Mouse (Mus musculus) skeletal muscle tissue, adult 2 months (tissue): Measurements from ENCODE around the gene March7.

Experiments
- DNase-seq: peaks from one replicate; pipeline ENCODE4 v3.0.0-alpha.2; 2012; ENCODE audit warnings: low read depth, low spot score

March7 gene

GRCm38 (mm10) chr2:60214683-60215082 is 5.0 kb downstream of the March7 start:
- DNase-seq: no peak

- DNase-seq: no peak
These were observed 7.0 kb downstream of the March7 start for GRCm38 (mm10) chr2:60216547-60217153.

- DNase-seq: no peak
These were observed 7.9 kb downstream of the March7 start for GRCm38 (mm10) chr2:60217620-60218019.

GRCm38 (mm10) chr2:60221236-60221635 is 11.5 kb downstream of the March7 start:
- DNase-seq: no peak

- DNase-seq: no peak
These were observed 12.3 kb downstream of the March7 start for GRCm38 (mm10) chr2:60221954-60222353.

- no peak for DNase-seq
These were observed 13.8 kb downstream of the March7 start for GRCm38 (mm10) chr2:60223489-60223888.

- no peak for DNase-seq
These were observed 18.8 kb downstream of the March7 start for GRCm38 (mm10) chr2:60228470-60228869.

- DNase-seq: no peak
These were observed 20.7 kb downstream of the March7 start for GRCm38 (mm10) chr2:60230361-60230760.

- no peak for DNase-seq
These were observed 23.5 kb downstream of the March7 start for GRCm38 (mm10) chr2:60233147-60233546.

GRCm38 (mm10) chr2:60234506-60234905 is 24.8 kb downstream of the March7 start:
- no peak for DNase-seq

GRCm38 (mm10) chr2:60252782-60253181 is 43.1 kb downstream of the March7 start:
- DNase-seq: no peak

GRCm38 (mm10) chr2:60253506-60253905 is 43.8 kb downstream of the March7 start:
- DNase-seq: no peak

- DNase-seq: no peak
These were observed 47.1 kb downstream of the March7 start for GRCm38 (mm10) chr2:60256751-60257150.

GRCm38 (mm10) chr2:60259186-60259585 is 49.5 kb downstream of the March7 start:
- DNase-seq: no peak

GRCm38 (mm10) chr2:60260621-60261350 is 51.1 kb downstream of the March7 start:
- no peak for DNase-seq

GRCm38 (mm10) chr2:60267567-60267966 is 57.9 kb downstream of the March7 start:
- no peak for DNase-seq

GRCm38 (mm10) chr2:60269856-60270479 is 60.3 kb downstream of the March7 start:
- no peak for DNase-seq

GRCm38 (mm10) chr2:60278627-60279026 is 68.9 kb downstream of the March7 start:
- DNase-seq: no peak

GRCm38 (mm10) chr2:60282625-60283024 is 72.9 kb downstream of the March7 start:
- no peak for DNase-seq

- no peak for DNase-seq
These were observed 73.6 kb downstream of the March7 start for GRCm38 (mm10) chr2:60283208-60283750.

GRCm38 (mm10) chr2:60283751-60284466 is 74.2 kb downstream of the March7 start:
- DNase-seq: peak; percentile 30

- no peak for DNase-seq
These were observed 74.8 kb downstream of the March7 start, which contains the start of gene Cd302 for GRCm38 (mm10) chr2:60284467-60284821. Cd302 (minus strand) TSS chr2:60284488.
